Mouse (Mus musculus): ENCODE measurements at regions not wholly inside any gene's neighbourhood (a gene's known extent, or its start where the extent isn't known, plus 50 kb on each side); places are given as distances from the start of the nearest gene placed in this dataset.

- dilution Hi-C loops (cut with MboI; ENCODE audit: extremely low pct_ligation_motif_present, extremely low pct_unique_long_range_greater_than_20kb, low sequenced_read_pairs) (no loop called here), in situ Hi-C loops (cut with MboI; ENCODE audit: low pct_ligation_motif_present, low pct_unique_long_range_greater_than_20kb, low sequenced_read_pairs) (no loop called here)
- peaks cover 1 to 16% of the 10 kb centered on the region in 2 experiments; a peak in 2 of 4 replicates for H3K4me1 ChIP-seq (ENCODE audit: control insufficient read depth in 1 of 2, insufficient read depth in 2 of 2)
- TF ChIP-seq IRF4 (IDR thresholded peaks at IDR 0.05; ENCODE audit: low read depth, low read length), result peak; percentile 45; the same call in 1 of the 2 replicates
- TF ChIP-seq ZNF384 (IDR thresholded peaks at IDR 0.05; ENCODE audit: low read depth, low read length), result no peak
- TF ChIP-seq MAZ (IDR thresholded peaks at IDR 0.05; ENCODE audit: low read depth, low read length), result no peak
- no peak for TF ChIP-seq SMC3 (IDR thresholded peaks at IDR 0.05; ENCODE audit: low read depth, low read length)
- TF ChIP-seq MXI1 (IDR thresholded peaks at IDR 0.05; ENCODE audit: low read depth, low read length), result no peak
- TF ChIP-seq ETS1 (conservative IDR thresholded peaks at IDR 0.05; ENCODE audit: low read depth, low read length), result no peak
- TF ChIP-seq USF1 (IDR thresholded peaks at IDR 0.05; ENCODE audit: low read depth, low read length), result no peak
- TF ChIP-seq CTCF (conservative IDR thresholded peaks at IDR 0.05 in 1 of 2, IDR thresholded peaks at IDR 0.05 in 1 of 2; ENCODE audit: low read depth in 2 of 2, low read length in 2 of 2), result no peak
- no peak for TF ChIP-seq ZMIZ1 (IDR thresholded peaks at IDR 0.05; ENCODE audit: low read depth, low read length)
- no peak for TF ChIP-seq NRF1 (IDR thresholded peaks at IDR 0.05; ENCODE audit: low read depth, low read length)
- no peak for TF ChIP-seq TCF12 (IDR thresholded peaks at IDR 0.05; ENCODE audit: low read depth, low read length)
- no peak for TF ChIP-seq CHD1 (IDR thresholded peaks at IDR 0.05; ENCODE audit: low read depth, low read length)
- peak; percentile 19; the same call in 1 of the 2 replicates for TF ChIP-seq JUN (IDR thresholded peaks at IDR 0.05; ENCODE audit: insufficient read depth, low read depth, low read length)
- TF ChIP-seq MAFK (IDR thresholded peaks at IDR 0.05; ENCODE audit: insufficient replicate concordance, low read length), result no peak
- peak; percentile 66 for TF ChIP-seq BHLHE40 (IDR thresholded peaks at IDR 0.05; ENCODE audit: low read depth, low read length)
- no peak for TF ChIP-seq TBP (conservative IDR thresholded peaks at IDR 0.05; ENCODE audit: low read depth, low read length)
- 0 out of 2 replicates have a peak, but pooled peaks have one; percentile 46 for TF ChIP-seq JUND (conservative IDR thresholded peaks at IDR 0.05; ENCODE audit: low read depth, low read length)
- TF ChIP-seq ZKSCAN1 (IDR thresholded peaks at IDR 0.05; ENCODE audit: borderline replicate concordance, low read depth, low read length), result no peak
- no peak for TF ChIP-seq MAX (IDR thresholded peaks at IDR 0.05; ENCODE audit: low read length)
- TF ChIP-seq GABPA (IDR thresholded peaks at IDR 0.05; ENCODE audit: insufficient replicate concordance, low read depth, low read length), result no peak
- no peak for TF ChIP-seq MEF2A (IDR thresholded peaks at IDR 0.05; ENCODE audit: borderline replicate concordance, low read depth, low read length)
- no peak for TF ChIP-seq ELF1 (IDR thresholded peaks at IDR 0.05; ENCODE audit: low read depth, low read length)
- TF ChIP-seq CHD2 (IDR thresholded peaks at IDR 0.05; ENCODE audit: low read length), result no peak
- TF ChIP-seq MYC (IDR thresholded peaks at IDR 0.05; ENCODE audit: low read depth, low read length), result no peak
- no peak for TF ChIP-seq EP300 (IDR thresholded peaks at IDR 0.05; ENCODE audit: low read length)
- TF ChIP-seq UBTF (IDR thresholded peaks at IDR 0.05; ENCODE audit: low read depth, low read length), result no peak
- no peak for TF ChIP-seq HCFC1 (IDR thresholded peaks at IDR 0.05; ENCODE audit: low read depth, low read length)
- no peak for TF ChIP-seq SIN3A (IDR thresholded peaks at IDR 0.05; ENCODE audit: low read length)
- TF ChIP-seq KAT2A (IDR thresholded peaks at IDR 0.05; ENCODE audit: insufficient replicate concordance, low read length), result no peak
- TF ChIP-seq NELFE (IDR thresholded peaks at IDR 0.05; ENCODE audit: low read depth, low read length), result no peak
- no peak for TF ChIP-seq E2F4 (IDR thresholded peaks at IDR 0.05; ENCODE audit: insufficient replicate concordance, low read depth, low read length)
- TF ChIP-seq ZC3H11A (IDR thresholded peaks at IDR 0.05; ENCODE audit: low read depth, low read length), result no peak
- TF ChIP-seq USF2 (conservative IDR thresholded peaks at IDR 0.05; ENCODE audit: low read depth, low read length), result no peak
- H3K9ac ChIP-seq (ENCODE audit: insufficient read depth, low read depth), result no peak overlapping the region
- no peaks in the 10 kb centered on the region for H3K9me3 ChIP-seq (replicated peaks; ENCODE audit: low read length)
- H3K36me3 ChIP-seq (replicated peaks in 1 of 2; ENCODE audit: control insufficient read depth in 1 of 2, insufficient read depth in 1 of 2, low read length in 1 of 2), result no peaks in the 10 kb centered on the region
- no peak overlapping the region for H3K4me2 ChIP-seq (ENCODE audit: insufficient read depth, low read depth, poor library complexity, severe bottlenecking)
- H3K79me2 ChIP-seq (replicated peaks; ENCODE audit: control insufficient read depth, extremely low read depth, insufficient read depth, poor library complexity, severe bottlenecking), result no peaks in the 10 kb centered on the region
- H3K4me3 ChIP-seq (replicated peaks in 1 of 3; ENCODE audit: low read depth in 2 of 3, low read length in 2 of 3, poor library complexity in 1 of 3), result no peak overlapping the region
- no peaks in the 10 kb centered on the region for H3K27me3 ChIP-seq (replicated peaks)
- no peak overlapping the region for H3K27ac ChIP-seq (ENCODE audit: insufficient read depth, low read depth)
- DNase-seq (ENCODE audit: extremely low read depth), result no peak
Measured at GRCm38 (mm10) chr5:101216837-101217571, 371.5 kb downstream of the Gpat3 start.

Data from CH12.LX (cell line).